Mouse (Mus musculus): ENCODE data around the gene Spata21. TPM values are rescaled to one million over a fixed set of nuclear protein-coding genes. Genes with fewer than 3 reads are reported as not detected.

Spata21 gene
- total RNA-seq (2014; rRNA removed) (0.27 and 4.4 TPM in 2 replicates), polyA plus RNA-seq (2015; fragmentation: Nextera tagmentation; extraction: Ambion mirVana) (0.25 and 1.4 TPM in 2 replicates)

DNA sequence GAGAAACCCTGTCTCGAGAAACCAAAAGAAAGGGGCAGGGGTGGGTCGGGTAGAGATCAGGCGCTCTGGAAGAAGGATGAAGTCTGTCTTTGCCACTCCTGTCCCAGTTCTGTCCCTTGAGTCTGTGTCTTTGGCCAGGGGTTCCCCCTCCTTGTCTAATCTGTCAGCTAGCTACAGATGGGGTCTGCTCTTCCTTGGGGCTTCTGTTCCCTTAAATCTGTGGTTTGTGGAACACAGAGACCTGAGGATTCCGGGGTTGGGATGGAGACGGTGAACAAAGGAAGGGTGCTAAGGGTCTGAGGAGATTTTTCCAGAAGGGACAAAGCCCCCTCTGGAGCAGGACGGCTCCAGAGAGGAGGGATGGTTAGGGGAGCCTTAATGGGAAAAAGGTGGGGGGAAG is at the start of gene Spata21:
Gene Spata21 (plus strand): TSS at position 301 of the 400 bp plus-strand sequence.
- H3K27me3 ChIP-seq (ENCODE audit: insufficient read depth, low read length): no peaks in the 10 kb centered on the region
- no peak within 1 kb of the TSS for H3K4me3 ChIP-seq (ENCODE audit: low read depth, low read length)
- DNase-seq (ENCODE audit: low spot score) (no peak), ATAC-seq (ENCODE audit: low FRiP score) (no peak)
- H3K27ac ChIP-seq (ENCODE audit: low read depth, low read length): no peak within 1 kb of the TSS
- H3K4me1 ChIP-seq (ENCODE audit: insufficient read depth, low read length): no peaks in the 10 kb centered on the region
- WGBS: 79% methylated on average over 6 of the region's 6 CpGs
- TF ChIP-seq CTCF (IDR thresholded peaks at IDR 0.05): no peak
- H3K9me3 ChIP-seq (ENCODE audit: low read length): no peaks in the 10 kb centered on the region
- no peaks in the 10 kb centered on the region for H3K36me3 ChIP-seq (ENCODE audit: insufficient read depth, low read length)
- H3K4me2 ChIP-seq (ENCODE audit: low read depth, low read length, poor library complexity, severe bottlenecking): no peak within 1 kb of the TSS
- no peak within 1 kb of the TSS for H3K9ac ChIP-seq (replicated peaks; ENCODE audit: low read length, poor library complexity, severe bottlenecking)

DNA sequence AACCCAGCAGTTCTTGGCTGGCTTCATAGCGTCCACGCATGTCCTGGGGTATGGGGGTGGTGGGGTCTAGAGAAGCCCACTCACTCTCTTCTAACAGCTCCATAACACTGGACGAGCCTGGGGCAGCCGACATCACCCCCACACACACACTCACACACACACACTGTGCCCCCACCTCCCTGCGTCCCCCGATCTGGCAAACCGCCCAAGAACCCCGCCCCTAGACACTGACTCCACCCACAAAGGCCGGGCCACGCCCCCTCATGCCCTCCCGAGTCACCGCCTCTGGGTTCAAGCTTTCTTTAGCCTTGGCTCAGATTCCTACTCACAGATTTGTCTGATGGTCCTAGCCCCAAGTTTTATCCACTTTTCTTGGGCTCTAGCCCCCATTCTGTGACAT is 47.0 kb upstream of the Spata21 start:
- 55% methylated on average over 12 of the region's 12 CpGs for WGBS
- DNase-seq (ENCODE audit: low spot score): no peak
- no peak overlapping the region for H3K4me3 ChIP-seq (ENCODE audit: low read depth, low read length)

DNA sequence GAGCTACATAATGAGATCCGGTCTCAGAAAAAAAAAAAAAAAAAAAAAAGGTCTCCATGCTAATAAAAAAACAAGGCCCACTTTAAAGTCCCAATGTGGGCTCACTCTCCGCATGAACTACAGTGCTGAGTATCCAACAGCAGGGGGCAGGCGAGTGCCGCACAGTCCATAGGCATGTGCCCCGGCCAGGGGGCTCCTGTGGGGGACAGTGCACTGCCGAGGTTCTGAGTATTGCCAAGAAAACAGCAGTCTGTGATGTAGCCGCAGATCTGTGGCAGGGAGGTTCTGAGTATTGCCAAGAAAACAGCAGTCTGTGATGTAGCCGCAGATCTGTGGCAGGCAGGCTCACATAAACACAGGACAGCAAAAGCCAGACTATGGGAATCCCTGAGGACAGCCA is 43.3 kb upstream of the Spata21 start:
- 0 out of 2 replicates have a peak, but pooled peaks cover 9% of the 10 kb centered on the region for H3K36me3 ChIP-seq (ENCODE audit: insufficient read depth, low read length)
- no peaks in the 10 kb centered on the region for H3K9me3 ChIP-seq (ENCODE audit: low read length)
- H3K9ac ChIP-seq (replicated peaks; ENCODE audit: low read length, poor library complexity, severe bottlenecking): no peak overlapping the region
- H3K4me1 ChIP-seq (ENCODE audit: insufficient read depth, low read length): peaks cover 13% of the 10 kb centered on the region
- H3K27me3 ChIP-seq (ENCODE audit: insufficient read depth, low read length): no peaks in the 10 kb centered on the region
- ATAC-seq (ENCODE audit: low FRiP score) (peak; percentile 47), DNase-seq (ENCODE audit: low spot score) (peak; percentile 79)
- 7% methylated on average over 8 of the region's 8 CpGs for WGBS
- H3K4me2 ChIP-seq (ENCODE audit: low read depth, low read length, poor library complexity, severe bottlenecking): no peak overlapping the region
- peak; percentile 89 for TF ChIP-seq CTCF (IDR thresholded peaks at IDR 0.05)
- no peak overlapping the region for H3K27ac ChIP-seq (ENCODE audit: low read depth, low read length)
- no peak overlapping the region for H3K4me3 ChIP-seq (ENCODE audit: low read depth, low read length)

More for the DNA sequence above, 47.0 kb upstream of the Spata21 start:
- H3K36me3 ChIP-seq (ENCODE audit: insufficient read depth, low read length): peaks cover 18% of the 10 kb centered on the region
- no peaks in the 10 kb centered on the region for H3K27me3 ChIP-seq (ENCODE audit: insufficient read depth, low read length)
- no peak overlapping the region for H3K4me2 ChIP-seq (ENCODE audit: low read depth, low read length, poor library complexity, severe bottlenecking)
- no peak overlapping the region for H3K9ac ChIP-seq (replicated peaks; ENCODE audit: low read length, poor library complexity, severe bottlenecking)
- no peaks in the 10 kb centered on the region for H3K9me3 ChIP-seq (ENCODE audit: low read length)
- TF ChIP-seq CTCF (IDR thresholded peaks at IDR 0.05): no peak
- H3K27ac ChIP-seq (ENCODE audit: low read depth, low read length): no peak overlapping the region
- no peak; the same call in 1 of the 2 replicates for ATAC-seq (ENCODE audit: low FRiP score)
- no peaks in the 10 kb centered on the region for H3K4me1 ChIP-seq (ENCODE audit: insufficient read depth, low read length)

DNA sequence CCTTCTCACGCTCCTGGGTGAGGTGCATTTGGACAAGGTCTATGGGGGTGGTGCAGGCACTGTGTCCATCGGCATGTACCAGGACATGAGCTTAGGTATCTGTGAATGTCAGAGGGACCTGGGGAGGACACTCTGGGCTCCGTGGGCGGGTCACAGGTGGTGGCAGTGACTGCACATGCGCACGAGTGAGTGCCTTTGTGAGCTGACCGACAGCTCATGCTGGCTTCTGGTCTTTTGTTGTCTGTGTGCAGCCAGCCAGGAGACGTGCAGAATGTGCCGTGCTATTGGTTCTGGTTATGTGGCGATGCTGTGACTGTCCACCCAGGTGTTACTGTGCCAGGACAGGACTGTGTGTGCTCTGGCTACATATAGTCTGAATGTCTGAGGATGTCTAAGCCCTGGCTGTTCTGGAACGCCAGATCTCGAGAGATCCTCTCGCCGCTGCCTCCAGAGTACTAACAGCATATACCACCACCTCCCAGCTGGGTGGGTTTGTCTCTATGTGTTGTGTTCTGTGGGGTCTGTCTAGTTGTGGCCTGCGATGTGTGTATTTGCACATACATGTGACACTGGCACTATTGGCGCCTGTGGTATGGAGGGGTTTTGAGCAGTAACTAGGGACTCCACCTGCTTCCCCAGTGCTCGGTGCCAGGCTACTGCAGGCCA is 39.2 kb upstream of the Spata21 start:
- no peak for TF ChIP-seq CTCF (IDR thresholded peaks at IDR 0.05)
- 21% methylated on average over 17 of the region's 17 CpGs for WGBS
- H3K9ac ChIP-seq (replicated peaks; ENCODE audit: low read length, poor library complexity, severe bottlenecking): 0 out of 2 replicates have a peak overlapping the region, but pooled peaks have one; percentile 5
- peaks cover 28% of the 10 kb centered on the region for H3K4me1 ChIP-seq (ENCODE audit: insufficient read depth, low read length)
- H3K4me2 ChIP-seq (ENCODE audit: low read depth, low read length, poor library complexity, severe bottlenecking): peak overlapping the region; percentile 22; the same call in 1 of the 2 replicates
- no peaks in the 10 kb centered on the region for H3K27me3 ChIP-seq (ENCODE audit: insufficient read depth, low read length)
- H3K36me3 ChIP-seq (ENCODE audit: insufficient read depth, low read length): 0 out of 2 replicates have a peak, but pooled peaks cover 6% of the 10 kb centered on the region
- DNase-seq (ENCODE audit: low spot score) (peak; percentile 79), ATAC-seq (ENCODE audit: low FRiP score) (peak; percentile 18; the same call in 1 of the 2 replicates)
- H3K9me3 ChIP-seq (ENCODE audit: low read length): no peaks in the 10 kb centered on the region
- no peak overlapping the region for H3K4me3 ChIP-seq (ENCODE audit: low read depth, low read length)
- H3K27ac ChIP-seq (ENCODE audit: low read depth, low read length): peak overlapping the region; percentile 84

DNA sequence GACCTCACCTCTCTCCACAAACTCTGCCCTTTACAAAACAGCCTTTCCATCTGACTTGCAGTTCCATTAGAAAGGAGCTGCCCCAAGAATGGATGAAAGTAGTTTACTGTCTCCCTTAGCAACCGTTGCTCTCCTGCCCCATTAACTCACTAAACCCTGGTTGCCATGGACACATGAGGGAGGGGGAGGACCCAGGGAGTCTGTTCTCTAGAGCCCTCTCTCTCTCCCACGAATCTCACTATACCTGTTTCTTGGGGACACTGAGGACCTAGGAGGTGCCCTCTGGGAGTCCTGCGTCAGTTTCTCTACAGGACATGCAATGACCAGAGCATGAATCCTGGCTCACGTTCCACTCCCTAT is 38.7 kb upstream of the Spata21 start:
- peak overlapping the region; percentile 22; the same call in 1 of the 2 replicates for H3K4me2 ChIP-seq (ENCODE audit: low read depth, low read length, poor library complexity, severe bottlenecking)
- H3K27me3 ChIP-seq (ENCODE audit: insufficient read depth, low read length): no peaks in the 10 kb centered on the region
- H3K27ac ChIP-seq (ENCODE audit: low read depth, low read length): peak overlapping the region; percentile 84
- 6% methylated on average over 4 of the region's 4 CpGs for WGBS
- H3K36me3 ChIP-seq (ENCODE audit: insufficient read depth, low read length): 0 out of 2 replicates have a peak, but pooled peaks cover 6% of the 10 kb centered on the region
- no peak for TF ChIP-seq CTCF (IDR thresholded peaks at IDR 0.05)
- no peaks in the 10 kb centered on the region for H3K9me3 ChIP-seq (ENCODE audit: low read length)
- peak overlapping the region; percentile 33; the same call in 1 of the 2 replicates for H3K9ac ChIP-seq (replicated peaks; ENCODE audit: low read length, poor library complexity, severe bottlenecking)
- DNase-seq (ENCODE audit: low spot score) (peak; percentile 89), ATAC-seq (ENCODE audit: low FRiP score) (peak; percentile 33; the same call in 1 of the 2 replicates)
- no peak overlapping the region for H3K4me3 ChIP-seq (ENCODE audit: low read depth, low read length)
- peaks cover 31% of the 10 kb centered on the region for H3K4me1 ChIP-seq (ENCODE audit: insufficient read depth, low read length)

DNA sequence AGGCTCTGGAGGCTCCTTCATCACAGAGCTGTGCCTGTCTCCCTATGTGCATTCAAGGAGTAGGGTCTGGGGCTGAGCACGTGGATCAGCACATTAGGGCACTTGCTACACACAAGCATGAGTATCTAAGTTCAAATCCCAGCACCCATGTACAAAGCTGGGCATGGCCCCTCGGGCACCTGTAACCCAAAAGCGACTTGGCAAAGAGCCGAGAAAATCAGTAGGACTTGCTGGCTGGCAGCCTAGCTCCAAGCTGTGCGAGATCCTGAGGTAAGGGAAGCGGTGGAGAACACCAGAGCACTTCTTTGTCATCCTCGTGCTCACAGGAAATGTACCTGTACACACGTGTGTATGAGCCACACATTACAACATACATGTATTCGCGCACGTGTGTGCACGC is 35.7 kb upstream of the Spata21 start:
- Histone ChIP-seq H3K4me2 (ENCODE audit: low read depth, low read length, poor library complexity, severe bottlenecking) (peak overlapping the region; percentile 48), H3K27me3 (ENCODE audit: insufficient read depth, low read length) (no peaks in the 10 kb centered on the region)

More for the DNA sequence above, 35.7 kb upstream of the Spata21 start:
- Histone ChIP-seq H3K9ac (replicated peaks; ENCODE audit: low read length, poor library complexity, severe bottlenecking) (no peak overlapping the region), H3K9me3 (ENCODE audit: low read length) (no peaks in the 10 kb centered on the region), H3K36me3 (ENCODE audit: insufficient read depth, low read length) (no peaks in the 10 kb centered on the region), H3K4me1 (ENCODE audit: insufficient read depth, low read length) (peaks cover 31% of the 10 kb centered on the region), H3K4me3 (ENCODE audit: low read depth, low read length) (no peak overlapping the region), H3K27ac (ENCODE audit: low read depth, low read length) (peak overlapping the region; percentile 80; the same call in 1 of the 2 replicates)
- WGBS: 65% methylated on average over 12 of the region's 12 CpGs
- DNase-seq (ENCODE audit: low spot score) (no peak), ATAC-seq (ENCODE audit: low FRiP score) (no peak)
- TF ChIP-seq CTCF (IDR thresholded peaks at IDR 0.05): no peak
